Mouse (Mus musculus) midbrain, postnatal 0 days (tissue): ENCODE measurements around the gene Spopl. TPM values are rescaled to one million over a fixed set of nuclear protein-coding genes. Genes with fewer than 3 reads are reported as not detected.
"Not testable (repeated sequence)": the region's sequence is repeated elsewhere in the genome, so short reads cannot be mapped to it uniquely, and the experiment has no call there.

ENCODE experiments used
- ATAC-seq: fragments of 200-750 bp; cut with Nextera tagmentation; 2 replicates; pipeline ENCODE4 v1.8.0; 2017; ENCODE audit warnings: moderate number of reproducible peaks, mild to moderate bottlenecking, moderate TSS enrichment, moderate library complexity; ENCODE audit not compliant: low FRiP score
- DNase-seq: peaks from one replicate; pipeline ENCODE4 v3.0.0-alpha.2; 2015; ENCODE audit warnings: low spot score
- H3K27ac ChIP-seq: fragments of 300-500 bp; sonication (generic); 2 replicates; pipeline ENCODE4 v1.5.1; 2014; ENCODE audit warnings: low read depth, mild to moderate bottlenecking, low read length, mixed read lengths
- H3K27me3 ChIP-seq: fragments of 300-500 bp; sonication (generic); 2 replicates; pipeline ENCODE4 v1.6.1; 2014; ENCODE audit warnings: low read length, control low read depth, mixed read lengths; ENCODE audit not compliant: insufficient read depth
- H3K36me3 ChIP-seq: fragments of 300-500 bp; sonication (generic); 2 replicates; pipeline ENCODE4 v1.6.1; 2014; ENCODE audit warnings: low read length, control low read depth, mixed read lengths; ENCODE audit not compliant: insufficient read depth
- H3K4me1 ChIP-seq: fragments of 300-500 bp; sonication (generic); 2 replicates; pipeline ENCODE4 v1.6.1; 2014; ENCODE audit warnings: mild to moderate bottlenecking, control low read depth, antibody characterized with exemption, low read length, mixed read lengths; ENCODE audit not compliant: insufficient read depth
- H3K4me2 ChIP-seq: fragments of 300-500 bp; sonication (generic); 2 replicates; pipeline ENCODE4 v1.6.1; 2014; ENCODE audit warnings: low read depth, mild to moderate bottlenecking, low read length, mixed read lengths; ENCODE audit not compliant: poor library complexity, severe bottlenecking
- H3K4me3 ChIP-seq: fragments of 300-500 bp; sonication (generic); 2 replicates; pipeline ENCODE4 v1.5.1; 2014; ENCODE audit warnings: low read depth, mild to moderate bottlenecking, low read length, moderate library complexity
- H3K9ac ChIP-seq: fragments of 300-500 bp; sonication (generic); replicated peaks from 2 replicates; pipeline ENCODE4 v1.6.1; 2014; ENCODE audit warnings: mild to moderate bottlenecking, low read length, moderate library complexity, mixed read lengths; ENCODE audit not compliant: poor library complexity, severe bottlenecking
- H3K9me3 ChIP-seq: fragments of 300-500 bp; sonication (generic); 2 replicates; pipeline ENCODE4 v1.6.1; 2016; ENCODE audit warnings: low read length, control low read depth
- CTCF ChIP-seq: IDR thresholded peaks from 2 replicates; pipeline ENCODE4 v1.5.1; 2016; ENCODE audit warnings: antibody characterized with exemption, mild to moderate bottlenecking
- WGBS: fragments of 180-500 bp; shearing (Covaris S2); extraction: QIAGEN DNeasy Blood & Tissue Kit; methylation state at CpG from one replicate; pipeline ENCODE4 v1.1.7; 2014; 5-methylcytosine and 5-hydroxymethylcytosine counted together
- polyA plus RNA-seq: library from polyadenylated mRNA; unstranded; fragments of >200 nt; fragmentation: Nextera tagmentation; extraction: Ambion mirVana; gene quantifications from 2 replicates; pipeline ENCODE4 v1.2.1, GENCODE M21; 2015
- total RNA-seq: library from RNA; depleted of rRNA; stranded (reverse); fragments of >200 nt; gene quantifications from 2 replicates; pipeline ENCODE4 v1.2.3, GENCODE M21; 2014

Spopl gene
- total and polyA plus RNA-seq, 2 experiments from 2014 or later = 8.7 to 14.0 TPM

DNA sequence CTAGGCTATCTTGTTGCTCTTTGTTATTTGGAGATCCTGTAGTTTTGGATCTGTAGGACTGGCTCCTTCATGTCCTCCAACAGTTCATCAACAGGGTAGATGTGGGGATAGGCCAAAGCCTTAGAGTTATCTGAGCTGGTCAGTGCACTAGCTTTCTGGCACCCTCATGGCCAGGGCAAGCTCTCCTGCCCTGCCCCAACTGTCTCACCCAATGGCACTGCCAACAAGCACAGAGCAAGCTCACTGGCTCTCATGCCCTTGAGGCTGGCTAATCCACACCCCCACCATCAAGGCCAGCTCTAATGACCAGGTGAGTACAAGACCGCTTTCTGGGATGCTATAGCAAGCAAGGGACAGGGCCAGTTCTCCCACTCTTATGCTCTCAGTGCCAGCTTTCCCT is 24.7 kb downstream of the Spopl start:
- Histone ChIP-seq H3K27ac (no peak overlapping the region), H3K4me3 (no peak overlapping the region), H3K4me1 (no peaks in the 10 kb centered on the region), H3K9ac (no peak overlapping the region), H3K27me3 (no peaks in the 10 kb centered on the region), H3K36me3 (no peaks in the 10 kb centered on the region), H3K9me3 (no peaks in the 10 kb centered on the region), H3K4me2 (no peak overlapping the region)
- ATAC-seq (no peak), DNase-seq (no peak)
- 96% methylated on average over 1 of the region's 1 CpGs for WGBS
- no peak for TF ChIP-seq CTCF

DNA sequence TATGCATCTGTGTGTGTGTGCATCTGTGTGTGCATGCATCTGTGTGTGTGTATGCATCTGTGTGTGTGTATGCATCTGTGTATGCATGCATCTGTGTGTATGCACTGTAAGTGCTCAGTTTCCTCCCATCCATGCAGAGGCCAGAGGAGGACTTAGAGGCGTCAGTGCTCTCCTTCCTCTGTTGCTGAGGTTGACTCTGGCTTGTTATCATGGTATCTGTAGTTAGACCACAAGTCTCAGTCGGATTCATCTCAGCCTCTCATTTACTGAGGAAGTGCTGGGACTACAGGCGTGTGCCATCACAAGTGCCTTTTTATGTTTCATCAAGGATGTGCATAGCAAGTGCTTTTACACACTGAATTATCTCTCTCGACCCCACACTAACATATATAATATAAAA is 31.9 kb downstream of the Spopl start:
- DNase-seq = no peak
- 91% methylated on average over 4 of the region's 4 CpGs for WGBS
- H3K4me3 ChIP-seq = no peak overlapping the region
- TF ChIP-seq CTCF = no peak
- no peaks in the 10 kb centered on the region for H3K4me1 ChIP-seq
- no peak overlapping the region for H3K27ac ChIP-seq
- ATAC-seq = no peak
- H3K27me3 ChIP-seq = no peaks in the 10 kb centered on the region
- no peak overlapping the region for H3K9ac ChIP-seq
- H3K9me3 ChIP-seq = no peaks in the 10 kb centered on the region
- no peak overlapping the region for H3K4me2 ChIP-seq
- H3K36me3 ChIP-seq = peaks cover 5% of the 10 kb centered on the region; the same call in 1 of the 2 replicates

DNA sequence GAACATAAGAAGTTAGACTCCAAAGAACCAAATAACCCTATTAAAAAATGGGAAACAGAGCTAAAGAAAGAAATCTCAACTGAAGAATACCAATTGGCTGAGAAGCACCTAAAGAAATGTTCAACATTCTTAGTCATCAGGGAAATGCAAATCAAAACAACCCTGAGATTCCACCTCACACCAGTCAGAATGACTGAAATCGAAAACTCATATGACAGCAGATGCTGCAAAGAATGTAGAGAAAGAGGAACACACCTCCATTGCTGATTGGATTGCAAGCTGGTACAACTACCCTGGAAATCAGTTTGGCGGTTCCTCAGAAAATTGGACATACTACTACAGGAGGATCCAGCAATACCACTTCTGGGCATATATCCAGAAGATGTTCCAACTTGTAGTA is 44.2 kb downstream of the Spopl start:
- not testable (repeated sequence) for H3K27me3 ChIP-seq, H3K4me3 ChIP-seq, H3K4me2 ChIP-seq, H3K27ac ChIP-seq, ATAC-seq, H3K9ac ChIP-seq, H3K9me3 ChIP-seq, DNase-seq, H3K4me1 ChIP-seq
- WGBS = 99% methylated on average over 2 of the region's 2 CpGs
- peaks cover 14% of the 10 kb centered on the region for H3K36me3 ChIP-seq

DNA sequence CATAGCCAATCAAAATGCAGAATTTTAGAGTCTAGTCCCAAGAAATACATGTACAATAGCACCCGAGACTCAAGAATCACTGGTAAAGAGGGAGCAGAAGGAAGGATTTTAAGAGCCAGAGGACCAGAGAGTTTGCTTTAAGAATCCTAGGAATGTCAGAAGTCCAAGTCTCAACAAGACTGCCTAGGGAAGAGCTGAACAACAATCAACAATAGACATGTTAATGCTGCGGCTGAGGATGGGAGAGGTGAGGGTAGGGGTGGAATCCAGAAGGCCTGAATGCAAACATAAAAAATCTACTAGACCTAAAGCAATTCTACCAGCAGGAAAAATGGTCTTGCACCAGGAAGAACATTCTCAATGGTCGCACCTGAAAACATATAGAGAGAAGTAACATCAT is 66.8 kb downstream of the Spopl start:
- Histone ChIP-seq H3K4me3 (no peak overlapping the region), H3K4me2 (no peak overlapping the region), H3K4me1 (no peaks in the 10 kb centered on the region), H3K27me3 (no peaks in the 10 kb centered on the region), H3K9ac (no peak overlapping the region), H3K36me3 (no peaks in the 10 kb centered on the region), H3K27ac (no peak overlapping the region), H3K9me3 (no peaks in the 10 kb centered on the region)
- DNase-seq (no peak), ATAC-seq (no peak)
- WGBS = 93% methylated on average over 3 of the region's 3 CpGs
- TF ChIP-seq CTCF = no peak

DNA sequence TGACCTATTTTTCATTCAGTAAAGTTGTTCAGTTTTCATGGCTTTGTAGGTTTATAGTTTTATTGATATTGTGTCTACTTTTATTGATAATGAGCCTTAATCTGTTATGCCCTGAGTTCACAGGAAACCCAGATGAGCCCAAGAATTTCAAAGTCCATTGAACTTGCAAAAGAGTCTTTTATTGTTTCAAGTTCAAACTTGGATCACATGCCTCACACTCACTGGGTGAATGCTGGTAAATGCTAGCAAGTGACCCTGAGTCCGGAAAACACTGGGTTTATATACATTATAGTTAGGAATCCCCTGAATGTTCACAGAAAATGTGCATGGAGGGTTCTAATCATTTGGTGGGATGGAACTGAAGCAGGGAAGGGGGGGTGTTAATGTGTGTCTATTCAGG is 90.2 kb downstream of the Spopl start:
- Histone ChIP-seq H3K4me1 (no peaks in the 10 kb centered on the region), H3K4me2 (no peak overlapping the region), H3K9me3 (no peaks in the 10 kb centered on the region), H3K4me3 (no peak overlapping the region), H3K9ac (no peak overlapping the region), H3K27ac (no peak overlapping the region), H3K36me3 (no peaks in the 10 kb centered on the region), H3K27me3 (no peaks in the 10 kb centered on the region)
- WGBS = 93% methylated on average over 1 of the region's 1 CpGs
- no peak for DNase-seq
- TF ChIP-seq CTCF = no peak
- no peak for ATAC-seq

DNA sequence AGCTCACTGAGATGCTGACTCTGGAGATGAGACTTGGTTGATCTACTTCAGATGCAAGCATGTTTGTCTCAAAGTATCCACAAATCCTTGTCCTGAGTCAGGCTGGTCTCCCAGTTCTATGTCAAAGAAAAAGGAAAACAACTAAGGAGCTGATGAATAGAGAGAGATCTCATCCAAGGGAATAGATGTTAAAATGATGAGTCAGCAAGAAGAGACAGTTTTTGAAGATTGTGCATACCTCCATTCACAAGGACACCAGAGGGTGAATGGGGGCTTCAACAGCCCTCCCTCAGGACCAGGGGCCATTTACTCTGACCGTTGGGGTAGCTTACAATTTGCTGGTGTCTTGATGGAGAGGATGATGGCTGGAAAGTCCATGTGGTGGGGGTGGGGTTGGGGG is 104.4 kb downstream of the Spopl start:
- ATAC-seq = no peak
- H3K27me3 ChIP-seq = no peaks in the 10 kb centered on the region

DNA sequence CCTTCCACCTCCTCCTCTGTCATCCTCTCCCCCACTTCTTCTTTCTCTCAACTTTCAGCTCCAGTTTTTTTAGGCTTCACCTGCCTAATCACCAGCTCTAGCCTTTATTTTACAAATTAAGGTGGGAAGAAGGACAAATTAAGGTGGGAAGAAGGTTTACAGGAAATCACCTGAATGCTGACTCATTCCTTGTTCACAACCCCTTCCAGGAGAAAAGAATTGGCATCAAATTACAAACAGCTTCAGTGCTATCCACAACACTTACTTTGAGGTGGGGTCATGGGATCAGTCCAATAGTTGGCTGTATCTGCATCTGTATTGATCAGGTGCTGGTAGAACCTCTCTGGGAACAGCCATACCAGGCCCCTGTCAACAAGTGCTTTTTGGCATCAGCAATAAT is 114.5 kb downstream of the Spopl start:
- H3K9ac ChIP-seq = no peak overlapping the region
- TF ChIP-seq CTCF = no peak
- H3K27me3 ChIP-seq = no peaks in the 10 kb centered on the region
- H3K4me2 ChIP-seq = no peak overlapping the region
- H3K27ac ChIP-seq = no peak overlapping the region
- no peak for ATAC-seq
- no peak overlapping the region for H3K4me3 ChIP-seq
- DNase-seq = no peak
- H3K4me1 ChIP-seq = no peaks in the 10 kb centered on the region
- no peaks in the 10 kb centered on the region for H3K36me3 ChIP-seq
- no peaks in the 10 kb centered on the region for H3K9me3 ChIP-seq

More for the DNA sequence above, 104.4 kb downstream of the Spopl start:
- Histone ChIP-seq H3K27ac (no peak overlapping the region), H3K9me3 (no peaks in the 10 kb centered on the region), H3K4me3 (no peak overlapping the region), H3K4me2 (no peak overlapping the region), H3K9ac (no peak overlapping the region), H3K36me3 (no peaks in the 10 kb centered on the region), H3K4me1 (no peaks in the 10 kb centered on the region)
- no peak for DNase-seq
- TF ChIP-seq CTCF = no peak
- 84% methylated on average over 1 of the region's 1 CpGs for WGBS
